Mouse (Mus musculus) small intestine, adult 2 months (tissue): ENCODE data around the gene Tchhl1.

Source experiments
- CTCF ChIP-seq: fragments of 200-500 bp; IDR thresholded peaks from 2 replicates; pipeline ENCODE4 v1.5.1; 2012; ENCODE audit warnings: low read depth, mild to moderate bottlenecking, control low read depth, inconsistent platforms, low read length, moderate library complexity, mixed read lengths; ENCODE audit not compliant: insufficient replicate concordance, insufficient read length; ENCODE audit errors: extremely low read depth
- POLR2A ChIP-seq: fragments of 200-500 bp; IDR thresholded peaks from 2 replicates; pipeline ENCODE4 v1.6.1; 2012; ENCODE audit warnings: low read depth, mild to moderate bottlenecking, control low read depth, inconsistent platforms, low read length, moderate library complexity

DNA sequence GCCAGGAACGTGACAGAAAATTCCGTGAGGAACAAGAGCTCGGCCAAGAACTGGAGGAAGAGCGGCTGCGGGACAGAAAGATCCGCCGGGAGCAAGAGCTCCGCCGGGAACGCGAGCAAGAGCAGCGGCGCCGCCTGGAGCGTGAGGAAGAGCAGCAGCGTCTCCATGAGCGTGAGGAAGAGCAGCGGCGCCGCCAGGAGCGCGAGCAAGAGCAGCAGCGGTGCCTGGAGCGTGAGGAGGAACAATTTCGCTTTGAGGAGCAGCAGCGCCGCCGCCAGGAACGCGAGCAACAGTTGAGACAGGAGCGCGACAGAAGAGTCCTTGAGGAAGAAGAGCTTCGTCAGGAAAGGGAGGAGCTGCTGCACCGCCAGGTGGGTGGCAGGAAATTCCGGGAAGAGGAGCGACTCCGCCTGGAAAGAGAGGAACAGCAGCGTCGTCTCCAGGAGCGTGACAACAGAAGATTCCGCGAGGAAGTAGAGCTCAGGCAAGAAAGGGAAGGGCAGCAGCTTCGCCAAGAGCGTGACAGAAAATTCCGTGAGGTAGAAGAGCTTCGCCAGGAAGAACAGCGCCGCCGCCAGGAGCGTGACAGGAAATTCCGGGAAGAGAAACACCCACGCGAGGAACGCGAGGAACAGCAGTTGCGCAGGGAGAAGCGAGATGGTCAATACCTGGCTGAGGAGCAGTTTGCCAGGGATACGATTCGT is 21.3 kb upstream of the Tchhl1 start:
- TF ChIP-seq POLR2A (no peak), CTCF (peak; percentile 18; the same call in 1 of the 2 replicates)
